Mouse (Mus musculus) heart, adult 11 months (tissue): ENCODE measurements around the gene Teddm2.
A peak's percentile ranks its signal among the peaks of the same experiment; 100 is the strongest.

ENCODE experiments used
- DNase-seq: peaks from one replicate; pipeline ENCODE4 v3.0.0; 2022

The Teddm2 gene

GRCm38 (mm10) chr1:153899731-153900380, at the start of gene Teddm2, which contains the start of gene Glul:
Teddm2 (minus strand) TSS chr1:153900228.
Glul (plus strand) TSS chr1:153899944.
- DNase-seq = peak; percentile 100

GRCm38 (mm10) chr1:153947837-153948236, 47.8 kb upstream of the Teddm2 start:
- peak; percentile 39 for DNase-seq

- DNase-seq = peak; percentile 78
These were observed 46.9 kb upstream of the Teddm2 start for GRCm38 (mm10) chr1:153946971-153947370.

GRCm38 (mm10) chr1:153945181-153945580, 45.2 kb upstream of the Teddm2 start:
- peak; percentile 93 for DNase-seq

- peak; percentile 28 for DNase-seq
These were observed 41.0 kb upstream of the Teddm2 start for GRCm38 (mm10) chr1:153940986-153941385.

- peak; percentile 41 for DNase-seq
These were observed 37.0 kb upstream of the Teddm2 start for GRCm38 (mm10) chr1:153937025-153937424.

- peak; percentile 51 for DNase-seq
These were observed 35.9 kb upstream of the Teddm2 start for GRCm38 (mm10) chr1:153935844-153936380.

- DNase-seq = peak; percentile 14
These were observed 33.7 kb upstream of the Teddm2 start for GRCm38 (mm10) chr1:153933772-153934171.

- DNase-seq = peak; percentile 71
These were observed 30.4 kb upstream of the Teddm2 start for GRCm38 (mm10) chr1:153930431-153930830.

- peak; percentile 72 for DNase-seq
These were observed 24.7 kb upstream of the Teddm2 start for GRCm38 (mm10) chr1:153924395-153925385.

GRCm38 (mm10) chr1:153922571-153923021, 22.6 kb upstream of the Teddm2 start:
- DNase-seq = peak; percentile 99

- DNase-seq = peak; percentile 90
These were observed 21.6 kb upstream of the Teddm2 start for GRCm38 (mm10) chr1:153921642-153922041.

- peak; percentile 96 for DNase-seq
These were observed 18.6 kb upstream of the Teddm2 start for GRCm38 (mm10) chr1:153918521-153919206.

- peak; percentile 74 for DNase-seq
These were observed 13.8 kb upstream of the Teddm2 start for GRCm38 (mm10) chr1:153913869-153914268.

GRCm38 (mm10) chr1:153911276-153911795, 11.3 kb upstream of the Teddm2 start:
- peak; percentile 45 for DNase-seq

GRCm38 (mm10) chr1:153910423-153910822, 10.4 kb upstream of the Teddm2 start:
- peak; percentile 93 for DNase-seq

- DNase-seq = peak; percentile 87
These were observed 9.9 kb upstream of the Teddm2 start for GRCm38 (mm10) chr1:153909963-153910291.

GRCm38 (mm10) chr1:153909213-153909962, 9.4 kb upstream of the Teddm2 start:
- peak; percentile 90 for DNase-seq

- peak; percentile 91 for DNase-seq
These were observed 8.7 kb upstream of the Teddm2 start for GRCm38 (mm10) chr1:153908741-153909140.

GRCm38 (mm10) chr1:153908208-153908607, 8.2 kb upstream of the Teddm2 start:
- peak; percentile 76 for DNase-seq

- DNase-seq = peak; percentile 92
These were observed 5.9 kb upstream of the Teddm2 start for GRCm38 (mm10) chr1:153905884-153906283.

- DNase-seq = peak; percentile 68
These were observed 4.2 kb upstream of the Teddm2 start for GRCm38 (mm10) chr1:153904236-153904635.
